Mouse (Mus musculus) cerebellum, adult 11-12 months (tissue): ENCODE measurements around the gene Plppr3.

Source experiments
- DNase-seq: peaks from one replicate; pipeline ENCODE4 v3.0.0; 2022

The Plppr3 gene

DNA sequence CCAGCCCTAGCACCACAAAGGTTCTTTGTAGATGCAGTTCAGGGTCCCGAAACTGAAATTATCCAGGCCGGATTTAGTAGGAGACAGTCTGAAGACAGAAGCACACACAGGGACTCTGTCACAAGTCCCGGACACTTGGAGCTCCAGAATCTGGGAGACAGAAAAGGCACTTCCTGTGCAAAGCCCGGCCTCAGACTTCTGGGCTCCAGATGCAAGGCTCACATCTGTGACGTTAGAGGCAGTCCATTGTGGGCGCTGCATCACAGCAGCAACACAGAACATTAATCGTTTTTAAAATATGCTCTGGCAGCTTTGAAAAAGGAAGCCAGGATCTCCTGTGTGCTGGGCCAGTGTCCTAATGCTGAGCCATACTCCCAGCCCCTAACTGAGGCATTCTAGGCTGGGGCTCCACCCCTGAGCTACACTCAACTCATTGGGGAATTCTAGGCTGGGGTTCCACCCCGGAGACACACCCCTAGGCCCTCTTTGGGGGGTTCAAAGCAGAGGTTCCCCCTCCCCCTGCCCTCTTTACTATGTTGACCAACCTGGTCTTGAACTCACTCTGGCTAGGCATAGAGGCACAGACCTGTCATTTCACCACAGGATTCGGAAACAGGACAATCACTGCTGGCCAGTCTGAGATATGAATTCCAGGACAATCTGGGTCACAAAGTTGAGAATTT, 22.2 kb downstream of the Plppr3 start:
- DNase-seq: peak; percentile 47

DNA sequence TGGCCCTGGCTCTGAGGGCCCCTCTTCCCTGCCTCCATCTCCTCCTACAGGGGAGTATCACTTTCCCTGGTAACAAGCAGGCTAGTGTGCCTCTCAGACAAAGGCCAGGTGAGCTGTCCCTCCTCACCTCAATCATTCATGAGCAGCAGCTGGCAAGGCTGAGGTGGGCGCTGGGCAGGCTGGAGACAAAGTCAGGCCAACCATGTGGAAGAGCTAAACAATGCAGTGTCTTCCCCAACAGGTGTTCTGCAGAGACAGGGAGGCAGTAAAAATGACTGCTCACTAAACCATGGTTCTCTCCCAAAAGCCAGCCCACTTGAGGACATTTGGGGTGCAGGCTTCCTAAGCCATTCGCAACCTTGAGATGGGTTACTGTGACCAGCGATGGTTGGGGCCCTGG, 22.8 kb downstream of the Plppr3 start:
- no peak for DNase-seq

DNA sequence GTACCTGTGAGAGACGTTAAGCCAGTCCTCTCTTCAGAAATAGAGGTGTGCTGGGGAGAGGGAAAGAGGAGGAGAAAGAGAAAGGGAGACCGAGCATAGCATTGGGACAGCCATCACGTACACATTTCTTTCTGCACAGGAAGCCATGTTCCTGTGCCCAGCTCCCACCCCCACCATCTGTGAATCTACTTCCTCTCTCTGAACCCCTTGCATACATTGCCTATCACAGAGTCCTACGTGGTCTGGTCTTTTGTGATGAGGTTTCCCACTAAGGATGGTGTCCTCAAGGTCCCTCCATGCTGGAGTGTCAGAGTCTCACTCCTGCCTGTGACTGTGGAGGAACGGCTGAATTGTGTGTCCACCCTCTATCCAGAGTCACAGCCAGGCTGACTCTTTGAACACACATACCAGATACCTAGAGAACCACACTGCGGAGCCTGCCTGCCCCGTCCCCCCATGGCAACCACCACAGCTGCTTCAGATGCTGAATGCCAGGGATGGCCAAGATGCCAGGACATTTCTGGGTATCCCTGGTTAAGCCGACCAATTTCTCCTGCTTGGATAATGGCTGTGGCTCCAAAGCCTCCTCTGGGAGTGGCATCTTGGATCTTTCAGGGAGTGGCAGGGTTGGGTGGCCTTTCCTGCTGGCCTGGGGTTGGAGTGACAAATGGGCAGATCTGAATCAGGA, 24.3 kb downstream of the Plppr3 start:
- no peak for DNase-seq

DNA sequence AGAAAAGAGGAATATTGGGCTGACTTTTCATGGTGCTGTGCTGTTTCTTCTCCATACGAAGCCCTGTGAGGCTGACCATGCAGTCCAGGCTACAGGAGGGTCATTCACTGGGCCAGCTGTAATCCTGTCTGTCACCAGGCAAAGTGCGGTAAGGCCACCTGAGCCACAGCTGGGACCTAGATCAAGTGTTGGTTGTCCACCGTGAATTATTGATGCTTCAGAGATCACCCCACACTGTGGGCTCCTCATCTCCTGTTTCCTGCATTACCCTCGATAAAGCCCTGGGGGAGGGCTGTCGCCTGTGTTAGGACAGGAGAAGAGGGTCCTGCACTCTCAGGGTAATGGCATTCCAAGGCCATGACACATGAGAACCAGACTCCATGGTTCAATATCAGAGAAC, 27.9 kb downstream of the Plppr3 start:
- DNase-seq: no peak

GRCm38 (mm10) chr10:79843476-79843875, 31.0 kb downstream of the Plppr3 start:
- DNase-seq: no peak

- DNase-seq: no peak
These were observed 32.1 kb downstream of the Plppr3 start for GRCm38 (mm10) chr10:79842322-79842721.

DNA sequence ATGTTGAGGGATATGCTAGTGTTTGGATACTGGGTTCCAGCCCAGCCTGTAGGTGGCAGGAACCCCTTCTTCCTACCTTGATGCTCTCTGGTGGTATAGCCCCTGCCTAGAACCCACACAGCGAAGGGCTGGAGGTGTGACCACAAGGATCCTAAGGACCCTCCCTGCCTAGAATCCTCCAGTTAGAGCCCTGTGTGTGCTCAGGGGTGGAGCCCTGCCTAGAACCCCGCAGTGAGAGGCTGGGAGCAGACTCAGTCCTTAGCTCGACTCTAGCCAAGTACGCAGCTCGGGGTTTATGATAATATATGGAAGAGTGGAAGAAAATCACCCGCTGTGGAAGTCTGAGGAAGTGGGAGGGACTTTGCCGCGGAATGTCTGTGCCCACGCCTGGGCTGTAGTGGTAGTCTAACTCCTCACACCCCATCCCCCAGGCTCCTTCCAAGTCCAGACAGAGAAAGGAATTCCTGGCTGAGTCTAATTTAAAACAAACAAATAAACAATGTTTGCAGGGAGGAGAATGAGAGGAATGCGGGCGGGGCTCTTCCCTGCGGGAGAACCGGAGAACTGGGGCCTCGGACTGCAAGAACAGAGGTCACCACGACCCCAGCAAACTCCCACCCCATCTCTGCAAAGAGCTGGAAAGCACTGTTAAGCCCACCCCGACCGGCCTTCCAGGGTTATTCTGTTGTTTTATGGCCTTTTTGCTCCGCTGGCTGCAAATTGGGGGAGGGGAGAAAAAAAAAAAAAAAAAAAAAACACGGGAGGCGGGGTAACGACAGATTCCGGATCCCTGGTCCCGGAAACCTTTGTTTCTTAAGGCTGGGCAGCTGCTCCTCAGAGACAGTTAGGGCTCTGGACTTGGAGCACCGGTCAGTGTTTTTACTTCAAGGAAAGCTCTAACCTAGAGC, 33.5 kb downstream of the Plppr3 start:
- DNase-seq: peak; percentile 73

GRCm38 (mm10) chr10:79840091-79840490, 34.3 kb downstream of the Plppr3 start:
- DNase-seq: no peak

GRCm38 (mm10) chr10:79838151-79838550, 36.3 kb downstream of the Plppr3 start:
- DNase-seq: no peak

DNA sequence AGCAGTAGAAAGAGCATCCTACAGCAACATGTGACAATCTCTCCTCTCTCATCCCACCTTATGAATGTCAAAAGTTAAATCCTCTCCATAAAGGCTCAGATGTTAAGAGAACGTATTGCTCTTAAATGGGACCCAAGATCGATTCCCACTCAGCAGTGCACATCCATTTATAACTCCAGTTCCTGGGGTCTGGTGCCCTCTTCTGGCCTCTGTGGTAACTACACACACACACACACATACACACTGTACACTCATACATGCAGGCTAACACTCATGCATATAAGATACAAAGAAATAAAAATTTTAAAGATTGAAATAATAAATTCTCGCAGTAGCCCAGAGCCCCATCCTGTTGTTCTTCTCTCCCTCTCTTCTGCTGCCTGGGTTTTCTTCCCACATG, 37.5 kb downstream of the Plppr3 start:
- DNase-seq: no peak

DNA sequence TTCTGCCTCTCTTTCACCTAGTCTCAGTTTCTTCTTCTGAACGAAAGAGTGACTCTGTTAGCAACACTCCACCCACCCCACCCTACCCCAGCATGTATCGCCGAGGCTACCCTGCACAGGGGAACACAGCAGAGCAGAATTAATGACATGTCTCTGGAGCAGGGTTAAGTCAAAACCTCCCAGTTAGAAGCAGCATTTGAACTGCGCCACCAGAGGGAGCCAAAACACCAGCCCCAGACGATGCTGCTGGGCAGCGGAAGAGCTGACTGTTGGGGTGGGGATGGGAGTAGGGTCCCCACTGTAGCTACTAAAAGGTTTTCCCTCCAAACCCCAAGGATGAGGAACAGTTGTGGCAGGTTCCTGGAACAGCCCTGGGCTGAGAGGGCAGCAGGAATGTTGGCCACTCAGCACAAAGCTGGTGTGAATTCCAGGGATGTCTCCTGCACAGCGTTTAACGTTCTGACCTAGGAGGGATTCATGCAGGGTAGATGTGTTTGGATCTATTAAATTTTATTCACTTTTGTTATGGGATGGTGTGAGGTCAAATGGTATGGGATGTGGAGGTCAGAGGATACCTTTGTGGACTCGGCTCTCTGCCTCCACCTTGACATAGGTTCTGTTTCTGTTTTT, 39.5 kb downstream of the Plppr3 start:
- peak; percentile 60 for DNase-seq

- DNase-seq: no peak
These were observed 41.6 kb downstream of the Plppr3 start for GRCm38 (mm10) chr10:79832786-79833181.

GRCm38 (mm10) chr10:79832026-79832785, 42.2 kb downstream of the Plppr3 start:
- DNase-seq: no peak

- DNase-seq: no peak
These were observed 42.9 kb downstream of the Plppr3 start for GRCm38 (mm10) chr10:79831583-79831982.

DNA sequence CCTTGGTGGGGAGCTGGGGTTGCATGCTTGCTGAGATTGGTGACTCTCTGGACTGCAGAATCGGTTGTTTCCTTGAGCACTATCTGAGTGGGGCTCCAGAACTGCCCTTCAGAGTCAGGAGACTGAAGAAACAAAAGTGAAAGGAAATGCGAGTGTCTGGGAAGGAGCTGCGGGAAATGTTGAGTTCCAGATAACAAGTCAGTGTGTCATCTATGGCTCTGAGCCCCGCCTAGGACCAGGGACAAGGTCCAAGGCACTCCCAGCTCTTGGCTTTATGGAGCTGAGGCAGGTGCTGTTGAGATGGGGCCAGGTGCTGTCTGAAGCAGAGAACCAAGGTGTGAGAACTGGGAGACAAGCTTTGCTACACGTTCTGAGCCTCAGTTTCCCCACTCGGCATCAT, 50.0 kb downstream of the Plppr3 start:
- no peak for DNase-seq

GRCm38 (mm10) chr10:79823011-79823410, 51.4 kb downstream of the Plppr3 start:
- DNase-seq: no peak

DNA sequence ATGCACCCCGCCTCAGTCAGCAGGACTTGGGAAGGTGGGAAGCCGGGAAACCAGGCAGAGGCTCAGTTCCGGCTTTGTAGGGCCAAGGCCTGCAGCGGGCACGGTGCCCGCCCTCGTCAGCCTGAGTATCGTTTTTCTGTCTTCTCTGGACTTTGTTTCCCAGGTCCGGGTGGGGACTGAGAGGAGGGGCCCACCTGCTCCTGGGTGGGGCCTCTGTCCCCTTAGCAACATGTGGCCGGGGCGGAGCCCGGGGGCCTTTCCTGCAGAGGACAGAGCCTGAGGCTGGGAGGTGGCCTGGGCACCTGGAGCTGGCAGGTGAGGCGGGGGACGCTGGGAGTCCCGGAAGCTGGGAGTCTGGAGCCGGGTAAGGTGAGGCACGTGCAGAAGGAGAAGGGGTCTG, 52.1 kb downstream of the Plppr3 start:
- DNase-seq: no peak

- no peak for DNase-seq
These were observed 52.7 kb downstream of the Plppr3 start for GRCm38 (mm10) chr10:79821731-79822130.

- DNase-seq: no peak
These were observed 53.7 kb downstream of the Plppr3 start, which contains the start of gene Misp for GRCm38 (mm10) chr10:79820782-79821181. Misp (plus strand) TSS chr10:79820989.

DNA sequence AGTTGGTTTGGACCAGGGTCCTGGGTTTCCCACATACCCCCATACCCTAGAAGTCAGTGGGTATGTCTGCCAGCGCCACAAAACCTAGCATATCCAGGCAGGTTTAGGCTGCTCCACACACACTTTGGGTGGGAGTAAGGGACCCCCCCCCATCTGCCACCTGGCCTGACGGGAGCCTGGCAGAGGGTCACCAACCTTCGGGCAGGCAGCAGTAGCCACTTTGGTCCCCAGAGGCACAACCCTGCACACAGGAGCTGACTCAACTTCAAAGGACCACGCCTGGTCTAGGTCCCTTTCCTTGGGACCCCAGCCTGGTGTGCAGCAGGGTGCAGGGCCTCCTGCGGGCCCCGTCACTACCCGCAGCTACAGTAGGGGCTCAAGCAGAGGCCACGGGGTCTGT, 54.2 kb downstream of the Plppr3 start:
- DNase-seq: no peak

DNA sequence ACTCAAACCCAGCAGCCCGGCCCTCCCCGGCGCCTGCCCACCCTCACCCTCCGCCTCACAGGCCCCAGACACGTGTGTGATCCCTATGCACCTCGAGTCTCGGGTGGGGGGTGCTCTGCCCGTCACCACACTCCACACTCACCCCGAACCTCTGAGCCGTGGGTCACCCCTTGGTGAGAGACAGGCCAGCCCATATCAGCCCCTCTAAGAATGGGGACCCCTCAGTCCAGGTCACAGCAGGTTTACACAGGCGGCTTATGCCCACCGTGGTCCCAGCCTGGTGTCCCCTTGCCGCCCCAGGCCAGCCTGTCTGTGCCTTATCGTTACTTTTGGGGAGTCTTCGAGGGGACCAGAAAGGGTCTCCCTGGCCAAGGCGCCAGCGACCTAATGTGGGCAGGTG, 54.8 kb downstream of the Plppr3 start:
- no peak for DNase-seq

GRCm38 (mm10) chr10:79818225-79818624, 56.2 kb downstream of the Plppr3 start:
- DNase-seq: no peak
